Comparison of ENCODE assay signal across 34 mouse cellular contexts in the genomic region with DNA sequence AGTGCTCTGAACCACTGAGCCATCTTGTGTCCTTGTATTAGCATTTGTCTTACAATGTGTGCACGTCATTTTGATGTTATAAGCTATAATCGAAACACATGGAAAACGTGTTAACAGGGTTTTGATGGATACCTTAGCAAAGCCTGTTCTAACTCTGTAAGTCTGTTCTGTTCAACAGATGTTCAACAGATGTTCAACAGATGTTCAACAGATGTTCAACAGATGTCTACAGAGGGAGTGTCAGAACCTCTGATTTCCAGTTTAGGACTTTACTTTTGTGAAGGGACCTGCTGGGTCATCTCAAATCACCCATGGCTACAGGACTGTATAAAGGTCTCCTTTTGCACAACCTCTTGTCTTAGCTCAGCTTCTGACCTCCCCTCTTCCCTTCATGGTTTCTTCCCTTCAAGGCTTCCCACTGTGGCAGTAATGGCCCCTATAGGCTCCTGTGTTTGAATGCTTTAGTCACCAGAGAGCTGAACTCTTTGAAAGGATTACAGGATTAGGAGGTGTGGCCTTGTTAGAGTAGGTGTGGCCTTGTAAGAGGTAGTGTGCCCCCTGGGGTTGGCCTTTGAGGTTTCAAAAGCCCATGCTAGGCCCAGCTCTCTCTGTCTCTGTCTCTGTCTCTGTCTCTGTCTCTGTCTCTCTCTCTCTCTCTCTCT.
DNase-seq lines count a peak whose midpoint lies in the region; ATAC-seq lines count a peak whose summit lies in the region.
"Had no signal": no experiment of that assay in that cellular context is flagged by ENCODE, and none has a peak within 500 bp of the region (broad histone marks: within the 10 kb centered on the region; RNA-seq: fewer than 3 reads in every experiment).

No protein-coding gene starts in this region.

- no peaks in the 10 kb centered on the region for H3K36me3 ChIP-seq in heart, embryonic 12.5 days
- H3K36me3 ChIP-seq in kidney, embryonic 16.5 days (ENCODE audit: insufficient read depth, low read length) = no peaks in the 10 kb centered on the region
- H3K36me3 ChIP-seq: heart, embryonic 13.5 days; limb, embryonic 12.5 days; liver, embryonic 15.5 days; midbrain, embryonic 13.5 days; neural tube, embryonic 13.5 days had no signal

- ATAC-seq in heart, embryonic 12.5 days (ENCODE audit: insufficient number of reproducible peaks, low FRiP score) = no peak
- no peak for ATAC-seq in kidney, embryonic 16.5 days (ENCODE audit: low FRiP score, low TSS enrichment)
- ATAC-seq: activated CD4-positive, CD25-positive, alpha-beta regulatory T cell, adult 4 months; forebrain, embryonic 14.5 days; intestine, postnatal 0 days; midbrain, embryonic 13.5 days; Patski had no signal

- H3K27me3 ChIP-seq in heart, embryonic 12.5 days (replicated peaks) = no peaks in the 10 kb centered on the region
- no peaks in the 10 kb centered on the region for H3K27me3 ChIP-seq in kidney, embryonic 16.5 days (ENCODE audit: insufficient read depth, low read length)
- H3K27me3 ChIP-seq: CH12.LX; heart, embryonic 13.5 days; limb, embryonic 12.5 days; liver, embryonic 15.5 days; megakaryocyte, embryonic 14.5 days; midbrain, embryonic 13.5 days; neural tube, embryonic 13.5 days; Patski had no signal

- no peak overlapping the region for H3K27ac ChIP-seq in heart, embryonic 12.5 days (ENCODE audit: poor library complexity, severe bottlenecking)
- H3K27ac ChIP-seq in kidney, embryonic 16.5 days (ENCODE audit: low read length) = no peak overlapping the region
- H3K27ac ChIP-seq: gastrocnemius, adult 2 months; heart, adult 2 months; heart, embryonic 13.5 days; hindbrain, embryonic 14.5 days; left cerebral cortex, adult 2 months; limb, embryonic 12.5 days; liver, embryonic 15.5 days; midbrain, embryonic 13.5 days; neural tube, embryonic 13.5 days had no signal

- 74% methylated on average over 3 of the region's 3 CpGs for WGBS in heart, embryonic 12.5 days
- WGBS in kidney, embryonic 16.5 days = 81% methylated on average over 3 of the region's 3 CpGs

- H3K4me2 ChIP-seq in heart, embryonic 12.5 days = no peak overlapping the region
- H3K4me2 ChIP-seq in kidney, embryonic 16.5 days (replicated peaks; ENCODE audit: low read depth, low read length) = no peak overlapping the region
- H3K4me2 ChIP-seq: heart, embryonic 13.5 days; hindbrain, embryonic 14.5 days; limb, embryonic 12.5 days; liver, embryonic 15.5 days; midbrain, embryonic 13.5 days; neural tube, embryonic 13.5 days had no signal

- H3K9me3 ChIP-seq in heart, embryonic 12.5 days (replicated peaks) = peaks cover 7% of the 10 kb centered on the region; the same call in 1 of the 2 replicates
- H3K9me3 ChIP-seq in kidney, embryonic 16.5 days (ENCODE audit: low read length) = no peaks in the 10 kb centered on the region
- H3K9me3 ChIP-seq: heart, embryonic 13.5 days; limb, embryonic 12.5 days; liver, embryonic 15.5 days; midbrain, embryonic 13.5 days; neural tube, embryonic 13.5 days had no signal

- DNase-seq in heart, adult 18-20 months = peak; percentile 6
- DNase-seq in retina, postnatal 1 day = peak; percentile 25
- no peak for DNase-seq in retina, embryonic 14.5 days (ENCODE audit: low spot score)
- DNase-seq in WW6 (ENCODE audit: low read depth, low spot score) = peak; percentile 39
- DNase-seq in cerebellum, postnatal 4 days (ENCODE audit: low spot score in 2 of 2) = no peak
- DNase-seq: adrenal gland, adult 8-10 months; cerebellum, adult 2 months; cerebellum, postnatal 14 days; embryo, embryonic 11 days; gastrocnemius, adult 2 months; gastrocnemius, postnatal 36 days; heart, adult 2 months; heart, postnatal 10 days; kidney, adult 9 months; kidney, postnatal 25 days; right cerebral cortex, postnatal 25 days; thymus, adult 18-20 months; thymus, postnatal 25 days had no signal

- H3K4me1 ChIP-seq in heart, embryonic 12.5 days (replicated peaks) = no peaks in the 10 kb centered on the region
- no peaks in the 10 kb centered on the region for H3K4me1 ChIP-seq in kidney, embryonic 16.5 days (ENCODE audit: insufficient read depth, low read length)
- H3K4me1 ChIP-seq: heart, embryonic 13.5 days; liver, embryonic 15.5 days; megakaryocyte, embryonic 14.5 days; midbrain, embryonic 13.5 days; neural tube, embryonic 13.5 days had no signal

- no peak overlapping the region for H3K4me3 ChIP-seq in heart, embryonic 12.5 days
- no peak overlapping the region for H3K4me3 ChIP-seq in kidney, embryonic 16.5 days (ENCODE audit: low read length)
- H3K4me3 ChIP-seq: erythroblast, embryonic 14.5 days; gastrocnemius, adult 2 months; heart, adult 2 months; heart, embryonic 13.5 days; left cerebral cortex, adult 2 months; limb, embryonic 12.5 days; liver, embryonic 15.5 days; megakaryocyte, embryonic 14.5 days; midbrain, embryonic 13.5 days; neural tube, embryonic 13.5 days had no signal

- no peak overlapping the region for H3K9ac ChIP-seq in heart, embryonic 12.5 days
- no peak overlapping the region for H3K9ac ChIP-seq in kidney, embryonic 16.5 days (replicated peaks; ENCODE audit: low read length)
- H3K9ac ChIP-seq: heart, embryonic 13.5 days; hindbrain, embryonic 14.5 days; limb, embryonic 12.5 days; liver, embryonic 15.5 days; midbrain, embryonic 13.5 days; neural tube, embryonic 13.5 days had no signal

Comparison
In these comparisons a context has a peak if more than half of its experiments do, and no peak if none do; other contexts are left out.
1. DNase-seq: peak in heart, adult 18-20 months (2 of 2), retina, postnatal 1 day (single experiment) and WW6 (single experiment); none in retina, embryonic 14.5 days (single experiment) and cerebellum, postnatal 4 days (0 of 2).